Mouse (Mus musculus): ENCODE results near the gene Hhat. TPM values are rescaled to one million over a fixed set of nuclear protein-coding genes. Genes with fewer than 3 reads are reported as not detected.

Gene Hhat
- total and polyA plus RNA-seq, 3 experiments, result 0.39 to 1.0 TPM; not detected in 1

- no peak overlapping the region for H3K4me3 ChIP-seq (ENCODE audit: control insufficient read depth in 1 of 2, insufficient read depth in 1 of 2, low read depth in 2 of 2, low read length in 2 of 2)
- no peak for DNase-seq (ENCODE audit: low read depth, low spot score)
- H3K36me3 ChIP-seq (ENCODE audit: control insufficient read depth in 1 of 2, insufficient read depth in 2 of 2, low read length in 2 of 2), result no peaks in the 10 kb centered on the region
- H3K9ac ChIP-seq (ENCODE audit: control insufficient read depth, low read depth, low read length, poor library complexity, severe bottlenecking), result no peak overlapping the region
- no peaks in the 10 kb centered on the region for H3K4me1 ChIP-seq (ENCODE audit: control insufficient read depth in 1 of 2, insufficient read depth in 2 of 2, low read length in 2 of 2)
- TF ChIP-seq TBP (IDR thresholded peaks at IDR 0.05; ENCODE audit: low read depth, low read length), result no peak
- no peak for TF ChIP-seq MYC (IDR thresholded peaks at IDR 0.05; ENCODE audit: low read depth, low read length)
- TF ChIP-seq SMC3 (IDR thresholded peaks at IDR 0.05; ENCODE audit: low read depth, low read length), result no peak
- no peak for TF ChIP-seq HCFC1 (IDR thresholded peaks at IDR 0.05; ENCODE audit: low read depth, low read length)
- TF ChIP-seq TCF12 (IDR thresholded peaks at IDR 0.05; ENCODE audit: low read depth, low read length), result no peak
- no peak for TF ChIP-seq MAFK (IDR thresholded peaks at IDR 0.05; ENCODE audit: borderline replicate concordance, low read depth, low read length)
- no peak for TF ChIP-seq ZNF384 (IDR thresholded peaks at IDR 0.05; ENCODE audit: low read depth, low read length)
- TF ChIP-seq USF2 (IDR thresholded peaks at IDR 0.05; ENCODE audit: borderline replicate concordance in 1 of 2, insufficient read depth in 1 of 2, low read depth in 1 of 2, low read length in 2 of 2), result no peak
- no peak for TF ChIP-seq GABPA (IDR thresholded peaks at IDR 0.05; ENCODE audit: low read depth, low read length)
- no peak for TF ChIP-seq MAZ (IDR thresholded peaks at IDR 0.05; ENCODE audit: low read depth, low read length)
- no peak for TF ChIP-seq RCOR1 (IDR thresholded peaks at IDR 0.05; ENCODE audit: low read depth, low read length)
- no peak for TF ChIP-seq CHD1 (IDR thresholded peaks at IDR 0.05; ENCODE audit: low read depth, low read length)
- no peak for TF ChIP-seq JUND (IDR thresholded peaks at IDR 0.05; ENCODE audit: low read depth, low read length)
- TF ChIP-seq BHLHE40 (IDR thresholded peaks at IDR 0.05; ENCODE audit: borderline replicate concordance, low read depth, low read length), result no peak
- no peak for TF ChIP-seq NRF1 (IDR thresholded peaks at IDR 0.05; ENCODE audit: insufficient read depth, low read depth, low read length, poor library complexity, severe bottlenecking)
- no peak for TF ChIP-seq KAT2A (conservative IDR thresholded peaks at IDR 0.05; ENCODE audit: low read depth, low read length)
- no peak for TF ChIP-seq MYB (IDR thresholded peaks at IDR 0.05; ENCODE audit: low read depth, low read length)
- no peak for TF ChIP-seq NELFE (IDR thresholded peaks at IDR 0.05; ENCODE audit: low read depth, low read length)
- H3K27ac ChIP-seq (ENCODE audit: control insufficient read depth, low read depth, low read length), result no peak overlapping the region
- H3K27me3 ChIP-seq (ENCODE audit: control insufficient read depth in 1 of 2, insufficient read depth in 2 of 2, low read length in 2 of 2), result no peaks in the 10 kb centered on the region
- H3K9me3 ChIP-seq (replicated peaks; ENCODE audit: insufficient read depth, low read length), result no peaks in the 10 kb centered on the region
- no peaks in the 10 kb centered on the region for H3K79me2 ChIP-seq (ENCODE audit: control insufficient read depth, insufficient read depth, low read length, poor library complexity)
Measured at GRCm38 (mm10) chr1:192696371-192696863, 74.6 kb downstream of the Hhat start.

- Histone ChIP-seq H3K4me3 (ENCODE audit: control insufficient read depth in 1 of 2, insufficient read depth in 1 of 2, low read depth in 2 of 2, low read length in 2 of 2) (no peak overlapping the region), H3K9ac (ENCODE audit: control insufficient read depth, low read depth, low read length, poor library complexity, severe bottlenecking) (no peak overlapping the region), H3K4me1 (ENCODE audit: control insufficient read depth in 1 of 2, insufficient read depth in 2 of 2, low read length in 2 of 2) (no peaks in the 10 kb centered on the region), H3K27ac (ENCODE audit: control insufficient read depth, low read depth, low read length) (no peak overlapping the region), H3K9me3 (replicated peaks; ENCODE audit: insufficient read depth, low read length) (no peaks in the 10 kb centered on the region), H3K36me3 (ENCODE audit: control insufficient read depth in 1 of 2, insufficient read depth in 2 of 2, low read length in 2 of 2) (no peaks in the 10 kb centered on the region), H3K79me2 (ENCODE audit: control insufficient read depth, insufficient read depth, low read length, poor library complexity) (no peaks in the 10 kb centered on the region), H3K27me3 (ENCODE audit: control insufficient read depth in 1 of 2, insufficient read depth in 2 of 2, low read length in 2 of 2) (no peaks in the 10 kb centered on the region)
- TF ChIP-seq MAFK (IDR thresholded peaks at IDR 0.05; ENCODE audit: borderline replicate concordance, low read depth, low read length), result no peak
- no peak for TF ChIP-seq ETS1 (IDR thresholded peaks at IDR 0.05; ENCODE audit: low read depth, low read length)
- TF ChIP-seq CHD1 (IDR thresholded peaks at IDR 0.05; ENCODE audit: low read depth, low read length), result no peak
- TF ChIP-seq GATA1 (IDR thresholded peaks at IDR 0.05; ENCODE audit: low read depth, low read length), result no peak
- DNase-seq (ENCODE audit: low read depth, low spot score), result no peak
Measured at GRCm38 (mm10) chr1:192693644-192694043, 77.4 kb downstream of the Hhat start.

Measured in MEL (cell line).